Mouse (Mus musculus) C2C12 (cell line): ENCODE data around the gene Gm26965.

Source experiments
- CTCF ChIP-seq: IDR thresholded peaks from one replicate; pipeline ENCODE4 v1.5.1; 2011; ENCODE audit not compliant: control insufficient read depth, insufficient read depth, insufficient read length
- MAX ChIP-seq: IDR thresholded peaks from one replicate; pipeline ENCODE4 v1.6.1; 2011; ENCODE audit warnings: mild to moderate bottlenecking, control low read depth
- MYOG ChIP-seq: IDR thresholded peaks from one replicate; pipeline ENCODE4 v1.6.1; 2011; ENCODE audit not compliant: control insufficient read depth, insufficient read length; ENCODE audit errors: extremely low read depth

DNA sequence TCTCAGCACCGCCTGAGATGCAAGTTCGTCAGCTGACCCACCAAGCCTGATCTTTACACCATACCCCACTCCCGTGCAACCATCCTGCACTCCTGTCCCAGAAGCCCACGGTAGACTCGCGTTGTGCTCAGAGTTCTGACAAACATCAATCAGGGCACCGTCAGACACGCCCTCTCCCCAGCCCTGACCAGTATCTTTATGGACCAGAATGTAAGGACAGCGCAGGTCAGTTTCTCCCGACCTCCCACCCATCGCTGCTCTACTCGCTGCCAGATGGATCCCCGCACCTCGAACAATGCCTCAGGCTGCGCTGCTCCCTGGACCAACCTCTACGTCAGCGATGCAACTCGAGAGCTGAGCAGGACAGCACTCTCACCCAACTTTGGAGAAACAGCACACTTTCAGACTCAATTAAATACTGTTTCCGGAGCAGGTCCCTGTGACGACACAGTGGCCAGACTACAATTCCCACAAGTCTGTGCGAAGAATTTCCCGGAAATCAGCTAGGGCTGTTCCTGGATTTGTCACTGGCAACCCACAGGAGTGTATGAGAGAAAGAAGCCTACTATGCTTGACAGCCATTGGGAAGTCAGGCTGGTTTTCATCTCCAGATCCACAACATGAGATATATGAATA is 25.7 kb downstream of the Gm26965 start, which contains the start of gene Zfp58:
- TF ChIP-seq CTCF = no peak
- TF ChIP-seq MYOG = no peak
- TF ChIP-seq MAX = no peak
